Mouse (Mus musculus): Measurements from ENCODE around the gene Sh3glb2. TPM values are rescaled to one million over a fixed set of nuclear protein-coding genes. Genes with fewer than 3 reads are reported as not detected.

Sh3glb2 gene
- 101 and 102 TPM in 2 replicates for polyA plus RNA-seq (2016; fragmentation: Nextera tagmentation; extraction: Ambion mirVana)

- WGBS = 3% methylated on average over 56 of the region's 73 CpGs
- ATAC-seq (ENCODE audit: low FRiP score, low read depth) = peak; percentile 77
Observed at GRCm38 (mm10) chr2:30358533-30359531, at the start of gene Sh3glb2. Gene Sh3glb2, minus strand, starts transcription at chr2:30359337.

GRCm38 (mm10) chr2:30408452-30409100, 49.4 kb upstream of the Sh3glb2 start:
- Histone ChIP-seq H3K9me3 (no peaks in the 10 kb centered on the region), H3K36me3 (peaks cover 73% of the 10 kb centered on the region), H3K27ac (replicated peaks) (no peak overlapping the region), H3K4me2 (replicated peaks) (no peak overlapping the region), H3K27me3 (no peaks in the 10 kb centered on the region), H3K9ac (replicated peaks) (no peak overlapping the region), H3K4me1 (no peaks in the 10 kb centered on the region), H3K4me3 (no peak overlapping the region)
- ATAC-seq (ENCODE audit: low FRiP score, low read depth) = no peak
- WGBS = 84% methylated on average over 8 of the region's 8 CpGs

More at GRCm38 (mm10) chr2:30358533-30359531, at the start of gene Sh3glb2:
- H3K4me1 ChIP-seq = peaks cover 16% of the 10 kb centered on the region
- H3K27me3 ChIP-seq = no peaks in the 10 kb centered on the region
- H3K9ac ChIP-seq (replicated peaks) = peak within 1 kb of the TSS; percentile 80
- peak within 1 kb of the TSS; percentile 93 for H3K4me2 ChIP-seq (replicated peaks)
- peaks cover 13% of the 10 kb centered on the region for H3K36me3 ChIP-seq
- 0 out of 2 replicates have a peak within 1 kb of the TSS, but pooled peaks have one; percentile 54 for H3K27ac ChIP-seq (replicated peaks)
- H3K9me3 ChIP-seq = no peaks in the 10 kb centered on the region
- H3K4me3 ChIP-seq = peak within 1 kb of the TSS; percentile 60

- peaks cover 3% of the 10 kb centered on the region; the same call in 1 of the 2 replicates for H3K27me3 ChIP-seq
- no peak for ATAC-seq (ENCODE audit: low FRiP score, low read depth)
- no peak overlapping the region for H3K4me2 ChIP-seq (replicated peaks)
- H3K4me1 ChIP-seq = no peaks in the 10 kb centered on the region
- no peaks in the 10 kb centered on the region for H3K9me3 ChIP-seq
- no peak overlapping the region for H3K4me3 ChIP-seq
- H3K36me3 ChIP-seq = peaks cover 76% of the 10 kb centered on the region
- H3K9ac ChIP-seq (replicated peaks) = no peak overlapping the region
- WGBS = 94% methylated on average over 10 of the region's 10 CpGs
- H3K27ac ChIP-seq (replicated peaks) = no peak overlapping the region
Observed at GRCm38 (mm10) chr2:30407778-30408177, 48.6 kb upstream of the Sh3glb2 start.

GRCm38 (mm10) chr2:30407221-30407620, 48.1 kb upstream of the Sh3glb2 start:
- Histone ChIP-seq H3K9ac (replicated peaks) (no peak overlapping the region), H3K27me3 (peaks cover 5% of the 10 kb centered on the region; the same call in 1 of the 2 replicates), H3K4me2 (replicated peaks) (no peak overlapping the region), H3K9me3 (no peaks in the 10 kb centered on the region), H3K36me3 (peaks cover 76% of the 10 kb centered on the region), H3K27ac (replicated peaks) (no peak overlapping the region), H3K4me1 (no peaks in the 10 kb centered on the region), H3K4me3 (no peak overlapping the region)
- 79% methylated on average over 2 of the region's 2 CpGs for WGBS
- no peak for ATAC-seq (ENCODE audit: low FRiP score, low read depth)

- H3K27ac ChIP-seq (replicated peaks) = no peak overlapping the region
- ATAC-seq (ENCODE audit: low FRiP score, low read depth) = no peak
- peaks cover 19% of the 10 kb centered on the region for H3K4me1 ChIP-seq
- no peak overlapping the region for H3K4me3 ChIP-seq
- no peak overlapping the region for H3K4me2 ChIP-seq (replicated peaks)
- H3K9me3 ChIP-seq = no peaks in the 10 kb centered on the region
- peaks cover 11% of the 10 kb centered on the region for H3K27me3 ChIP-seq
- WGBS = 90% methylated on average over 1 of the region's 1 CpGs
- H3K9ac ChIP-seq (replicated peaks) = no peak overlapping the region
- H3K36me3 ChIP-seq = peaks cover 75% of the 10 kb centered on the region
Observed at GRCm38 (mm10) chr2:30403870-30404269, 44.7 kb upstream of the Sh3glb2 start.

GRCm38 (mm10) chr2:30402843-30403242, 43.7 kb upstream of the Sh3glb2 start:
- peaks cover 29% of the 10 kb centered on the region for H3K4me1 ChIP-seq

GRCm38 (mm10) chr2:30402351-30402826, 43.3 kb upstream of the Sh3glb2 start:
- Histone ChIP-seq H3K27ac (replicated peaks) (no peak overlapping the region), H3K4me3 (no peak overlapping the region), H3K27me3 (peaks cover 21% of the 10 kb centered on the region), H3K9me3 (no peaks in the 10 kb centered on the region), H3K4me2 (replicated peaks) (no peak overlapping the region), H3K4me1 (peaks cover 29% of the 10 kb centered on the region), H3K9ac (replicated peaks) (no peak overlapping the region), H3K36me3 (peaks cover 78% of the 10 kb centered on the region)
- no peak for ATAC-seq (ENCODE audit: low FRiP score, low read depth)
- 90% methylated on average over 9 of the region's 9 CpGs for WGBS

More at GRCm38 (mm10) chr2:30402843-30403242, 43.7 kb upstream of the Sh3glb2 start:
- H3K27ac ChIP-seq (replicated peaks) = no peak overlapping the region
- H3K9me3 ChIP-seq = no peaks in the 10 kb centered on the region
- H3K4me2 ChIP-seq (replicated peaks) = no peak overlapping the region
- WGBS = 73% methylated on average over 2 of the region's 2 CpGs
- no peak overlapping the region for H3K4me3 ChIP-seq
- peaks cover 16% of the 10 kb centered on the region for H3K27me3 ChIP-seq
- peaks cover 78% of the 10 kb centered on the region for H3K36me3 ChIP-seq
- no peak for ATAC-seq (ENCODE audit: low FRiP score, low read depth)
- no peak overlapping the region for H3K9ac ChIP-seq (replicated peaks)

- H3K4me1 ChIP-seq = peaks cover 29% of the 10 kb centered on the region
- H3K27me3 ChIP-seq = peaks cover 25% of the 10 kb centered on the region
- H3K4me3 ChIP-seq = no peak overlapping the region
- 96% methylated on average over 1 of the region's 1 CpGs for WGBS
- H3K36me3 ChIP-seq = peaks cover 78% of the 10 kb centered on the region
- no peak overlapping the region for H3K9ac ChIP-seq (replicated peaks)
- no peaks in the 10 kb centered on the region for H3K9me3 ChIP-seq
- H3K4me2 ChIP-seq (replicated peaks) = no peak overlapping the region
- no peak for ATAC-seq (ENCODE audit: low FRiP score, low read depth)
- H3K27ac ChIP-seq (replicated peaks) = no peak overlapping the region; the same call in 1 of the 2 replicates
Observed at GRCm38 (mm10) chr2:30401581-30401980, 42.4 kb upstream of the Sh3glb2 start.

- H3K4me1 ChIP-seq = peaks cover 29% of the 10 kb centered on the region
Observed at GRCm38 (mm10) chr2:30399191-30400171, 40.3 kb upstream of the Sh3glb2 start.

GRCm38 (mm10) chr2:30397986-30398512, 38.9 kb upstream of the Sh3glb2 start:
- peak overlapping the region; percentile 24; the same call in 1 of the 2 replicates for H3K9ac ChIP-seq (replicated peaks)
- H3K4me3 ChIP-seq = no peak overlapping the region
- peaks cover 36% of the 10 kb centered on the region for H3K27me3 ChIP-seq
- 34% methylated on average over 10 of the region's 10 CpGs for WGBS
- peaks cover 43% of the 10 kb centered on the region for H3K4me1 ChIP-seq
- peaks cover 58% of the 10 kb centered on the region for H3K36me3 ChIP-seq
- ATAC-seq (ENCODE audit: low FRiP score, low read depth) = no peak
- no peaks in the 10 kb centered on the region for H3K9me3 ChIP-seq
- H3K27ac ChIP-seq (replicated peaks) = peak overlapping the region; percentile 90
- no peak overlapping the region for H3K4me2 ChIP-seq (replicated peaks)

More at GRCm38 (mm10) chr2:30399191-30400171, 40.3 kb upstream of the Sh3glb2 start:
- Histone ChIP-seq H3K9ac (replicated peaks) (peak overlapping the region; percentile 40), H3K4me2 (replicated peaks) (peak overlapping the region; percentile 0; the same call in 1 of the 2 replicates), H3K36me3 (peaks cover 70% of the 10 kb centered on the region), H3K27me3 (peaks cover 30% of the 10 kb centered on the region), H3K27ac (replicated peaks) (peak overlapping the region; percentile 90), H3K4me3 (no peak overlapping the region), H3K9me3 (no peaks in the 10 kb centered on the region)
- ATAC-seq (ENCODE audit: low FRiP score, low read depth) = peak; percentile 79
- WGBS = 23% methylated on average over 20 of the region's 20 CpGs

All from midbrain, embryonic 12.5 days (tissue).